Mouse (Mus musculus) MEL (cell line): ENCODE results near the gene Frmd4b. TPM values are rescaled to one million over a fixed set of nuclear protein-coding genes. Genes with fewer than 3 reads are reported as not detected.

Experiments
- DNase-seq: peaks from one replicate; pipeline ENCODE4 v3.0.0; 2011; ENCODE audit warnings: low read depth, low spot score
- H3K27ac ChIP-seq: 2 replicates; pipeline ENCODE4 v1.5.1; 2012; ENCODE audit warnings: low read depth, mild to moderate bottlenecking, control low read depth, low read length, moderate library complexity; ENCODE audit not compliant: control insufficient read depth
- H3K27me3 ChIP-seq, 2 experiments: fragments of 150-350 bp in 1 of 2; sonication (generic) in 1 of 2; 2 replicates each; pipeline ENCODE4 v1.6.1; 2012; ENCODE audit warnings: low read length in 2 of 2, mild to moderate bottlenecking in 2 of 2, improper control_type of control experiment in 1 of 2, moderate library complexity in 1 of 2; ENCODE audit not compliant: insufficient read depth in 2 of 2, control insufficient read depth in 1 of 2
- H3K36me3 ChIP-seq, 2 experiments: 2 replicates each; pipeline ENCODE4 v1.6.1; 2012 to 2014; ENCODE audit warnings: low read length in 2 of 2, improper control_type of control experiment in 1 of 2, inconsistent platforms in 1 of 2, mild to moderate bottlenecking in 1 of 2; ENCODE audit not compliant: insufficient read depth in 2 of 2, control insufficient read depth in 1 of 2
- H3K4me1 ChIP-seq, 2 experiments: fragments of 150-350 bp in 1 of 2; sonication (generic) in 1 of 2; 2 replicates each; pipeline ENCODE4 v1.6.1; 2012; ENCODE audit warnings: low read length in 2 of 2, improper control_type of control experiment in 1 of 2, mild to moderate bottlenecking in 1 of 2; ENCODE audit not compliant: insufficient read depth in 2 of 2, control insufficient read depth in 1 of 2
- H3K4me3 ChIP-seq, 2 experiments: fragments of 150-350 bp in 1 of 2; sonication (generic) in 1 of 2; 2 replicates each; pipeline ENCODE4 v1.5.1; 2012; ENCODE audit warnings: low read depth in 2 of 2, low read length in 2 of 2, mild to moderate bottlenecking in 2 of 2, moderate library complexity in 2 of 2, control low read depth in 1 of 2, improper control_type of control experiment in 1 of 2; ENCODE audit not compliant: control insufficient read depth in 1 of 2, insufficient read depth in 1 of 2
- H3K79me2 ChIP-seq: 2 replicates; pipeline ENCODE4 v1.6.1; 2012; ENCODE audit warnings: mild to moderate bottlenecking, low read length, moderate library complexity; ENCODE audit not compliant: control insufficient read depth, poor library complexity, insufficient read depth
- H3K9ac ChIP-seq: 2 replicates; pipeline ENCODE4 v1.6.1; 2012; ENCODE audit warnings: low read depth, mild to moderate bottlenecking, control low read depth, low read length, moderate library complexity; ENCODE audit not compliant: control insufficient read depth, poor library complexity, severe bottlenecking
- H3K9me3 ChIP-seq: fragments of 150-350 bp; sonication (generic); replicated peaks from 2 replicates; pipeline ENCODE4 v1.6.1; 2012; ENCODE audit warnings: mild to moderate bottlenecking, low read length, improper control_type of control experiment, moderate library complexity; ENCODE audit not compliant: insufficient read depth
- CHD1 ChIP-seq: IDR thresholded peaks from 2 replicates; pipeline ENCODE4 v1.6.1; 2012; ENCODE audit warnings: low read depth, mild to moderate bottlenecking, inconsistent platforms, low read length, improper control_type of control experiment
- CHD2 ChIP-seq: IDR thresholded peaks from 2 replicates; pipeline ENCODE4 v1.6.1; 2011; ENCODE audit warnings: low read length, improper control_type of control experiment
- GATA1 ChIP-seq: IDR thresholded peaks from 2 replicates; pipeline ENCODE4 v1.6.1; 2011; ENCODE audit warnings: low read depth, low read length, improper control_type of control experiment
- HCFC1 ChIP-seq: IDR thresholded peaks from 2 replicates; pipeline ENCODE4 v1.6.1; 2012; ENCODE audit warnings: low read depth, mild to moderate bottlenecking, inconsistent platforms, low read length, improper control_type of control experiment, moderate library complexity
- MAFK ChIP-seq: IDR thresholded peaks from 2 replicates; pipeline ENCODE4 v1.6.1; 2011; ENCODE audit warnings: low read depth, mild to moderate bottlenecking, low read length, improper control_type of control experiment, borderline replicate concordance
- MEF2A ChIP-seq: IDR thresholded peaks from 2 replicates; pipeline ENCODE4 v1.6.1; 2014; ENCODE audit warnings: low read depth, mild to moderate bottlenecking, inconsistent platforms, low read length, improper control_type of control experiment; ENCODE audit not compliant: poor library complexity, insufficient replicate concordance, severe bottlenecking; ENCODE audit errors: extremely low read depth
- MXI1 ChIP-seq: IDR thresholded peaks from 2 replicates; pipeline ENCODE4 v1.6.1; 2011; ENCODE audit warnings: mild to moderate bottlenecking, low read depth, low read length, improper control_type of control experiment
- MYC ChIP-seq: IDR thresholded peaks from 2 replicates; pipeline ENCODE4 v1.6.1; 2011; ENCODE audit warnings: low read depth, mild to moderate bottlenecking, low read length, improper control_type of control experiment, moderate library complexity
- POLR2A ChIP-seq, 2 experiments: IDR thresholded peaks; 2 replicates each; pipeline ENCODE4 v1.6.1; 2011 to 2012; ENCODE audit warnings: low read length in 2 of 2, mild to moderate bottlenecking in 2 of 2, control low read depth in 1 of 2, improper control_type of control experiment in 1 of 2, low read depth in 1 of 2, moderate library complexity in 1 of 2; ENCODE audit not compliant: control insufficient read depth in 1 of 2, insufficient read depth in 1 of 2, poor library complexity in 1 of 2
- RAD21 ChIP-seq: IDR thresholded peaks from 2 replicates; pipeline ENCODE4 v1.6.1; 2011; ENCODE audit warnings: mild to moderate bottlenecking, low read depth, low read length, improper control_type of control experiment
- RCOR1 ChIP-seq: IDR thresholded peaks from 2 replicates; pipeline ENCODE4 v1.6.1; 2012; ENCODE audit warnings: low read depth, mild to moderate bottlenecking, inconsistent platforms, low read length, improper control_type of control experiment
- SIN3A ChIP-seq: IDR thresholded peaks from 2 replicates; pipeline ENCODE4 v1.6.1; 2012; ENCODE audit warnings: low read length, improper control_type of control experiment, inconsistent platforms
- TBP ChIP-seq: IDR thresholded peaks from 2 replicates; pipeline ENCODE4 v1.8.0; 2011; ENCODE audit warnings: low read depth, low read length, improper control_type of control experiment
- polyA plus RNA-seq, 2 experiments: library from polyadenylated mRNA; stranded (reverse) in 1 of 2; unstranded in 1 of 2; fragments of >175 nt in 1 of 2; fragments of >200 nt in 1 of 2; gene quantifications; 2 replicates each; pipeline versions ENCODE4 v1.2.1 to v1.2.4; 2012; ENCODE audit warnings: low replicate concordance in 2 of 2, low read depth in 1 of 2; ENCODE audit not compliant: insufficient read length in 2 of 2, insufficient read depth in 1 of 2, missing spikeins in 1 of 2
- total RNA-seq: library from RNA; depleted of rRNA; stranded (reverse); fragments of 300-350 nt; gene quantifications from 2 replicates; pipeline ENCODE4 v1.2.3, GENCODE M21; 2012

Frmd4b gene
- total and polyA plus RNA-seq, 3 experiments, result 0.18 TPM; not detected in 2

GRCm38 (mm10) chr6:97312545-97312939, 304.8 kb downstream of the Frmd4b start:
- H3K9me3 ChIP-seq, result no peaks in the 10 kb centered on the region
- peaks cover 0 to 4% of the 10 kb centered on the region in 2 experiments; a peak in 2 of 4 replicates for H3K4me1 ChIP-seq
- no peak overlapping the region for H3K9ac ChIP-seq
- no peaks in the 10 kb centered on the region for H3K79me2 ChIP-seq
- 0 out of 4 replicates have a peak, but pooled peaks cover 0 to 2% of the 10 kb centered on the region in 2 experiments for H3K27me3 ChIP-seq
- TF ChIP-seq CHD1, result no peak
- no peak for TF ChIP-seq MAFK
- no peak for TF ChIP-seq MXI1
- TF ChIP-seq CHD2, result no peak
- no peak for TF ChIP-seq MEF2A
- TF ChIP-seq HCFC1, result no peak
- TF ChIP-seq RCOR1, result no peak
- no peak for TF ChIP-seq MYC
- no peak for TF ChIP-seq SIN3A
- TF ChIP-seq, all 39 proteins: peak for 0
- Histone ChIP-seq H3K27ac (no peak overlapping the region), H3K36me3 (peaks cover 0 to 2% of the 10 kb centered on the region in 2 experiments; a peak in 1 of 4 replicates), H3K4me3 (peak overlapping the region; percentile 46 to 60; a peak in 3 of 4 replicates)
- no peak for DNase-seq

GRCm38 (mm10) chr6:97311599-97312544, 305.5 kb downstream of the Frmd4b start:
- Histone ChIP-seq H3K27me3 (0 out of 4 replicates have a peak, but pooled peaks cover 0 to 2% of the 10 kb centered on the region in 2 experiments), H3K4me3 (peak overlapping the region; percentile 60 to 86), H3K27ac (no peak overlapping the region), H3K4me1 (peaks cover 0 to 4% of the 10 kb centered on the region in 2 experiments; a peak in 2 of 4 replicates), H3K36me3 (peaks cover 0 to 2% of the 10 kb centered on the region in 2 experiments; a peak in 1 of 4 replicates), H3K9me3 (no peaks in the 10 kb centered on the region), H3K79me2 (no peaks in the 10 kb centered on the region), H3K9ac (peak overlapping the region; percentile 54)
- no peak for TF ChIP-seq RAD21
- no peak for TF ChIP-seq MYC
- 0 out of 2 replicates have a peak, but pooled peaks have one; percentile 16 for TF ChIP-seq TBP
- 0 out of 2 replicates have a peak, but pooled peaks have one; percentile 16 for TF ChIP-seq SIN3A
- TF ChIP-seq POLR2A (IDR thresholded peaks at IDR 0.05; ENCODE audit: control insufficient read depth in 1 of 2, insufficient read depth in 1 of 2, low read depth in 1 of 2, low read length in 2 of 2, poor library complexity in 1 of 2), result no peak
- TF ChIP-seq GATA1, result peak; percentile 27; the same call in 1 of the 2 replicates
- no peak for TF ChIP-seq RCOR1
- peak; percentile 79 for DNase-seq
